Mouse (Mus musculus) lung, postnatal 0 days (tissue): Measurements from ENCODE around the gene Gm45234. TPM values are rescaled to one million over a fixed set of nuclear protein-coding genes. Genes with fewer than 3 reads are reported as not detected.

ENCODE experiments used
- ATAC-seq: fragments of 200-750 bp; cut with Nextera tagmentation; 2 replicates; pipeline ENCODE4 v1.8.0; 2017; ENCODE audit warnings: moderate library complexity
- DNase-seq: peaks from one replicate; pipeline ENCODE4 v3.0.0-alpha.2; 2016; ENCODE audit warnings: low spot score
- H3K27ac ChIP-seq: fragments of 300-500 bp; sonication (generic); 2 replicates; pipeline ENCODE4 v1.5.1; 2014; ENCODE audit warnings: antibody characterized with exemption, mild to moderate bottlenecking, low read length, mixed read lengths
- H3K27me3 ChIP-seq: fragments of 300-500 bp; sonication (generic); replicated peaks from 2 replicates; pipeline ENCODE4 v1.6.1; 2014; ENCODE audit warnings: low read length, mixed read lengths; ENCODE audit not compliant: insufficient read depth
- H3K36me3 ChIP-seq: fragments of 300-500 bp; sonication (generic); 2 replicates; pipeline ENCODE4 v1.6.1; 2014; ENCODE audit warnings: low read length, mixed read lengths; ENCODE audit not compliant: insufficient read depth
- H3K4me1 ChIP-seq: fragments of 300-500 bp; sonication (generic); 2 replicates; pipeline ENCODE4 v1.6.1; 2014; ENCODE audit warnings: antibody characterized with exemption, low read depth, low read length, mixed read lengths; ENCODE audit not compliant: insufficient read depth
- H3K4me2 ChIP-seq: fragments of 300-500 bp; sonication (generic); replicated peaks from 2 replicates; pipeline ENCODE4 v1.6.1; 2014; ENCODE audit warnings: low read depth, mild to moderate bottlenecking, low read length, moderate library complexity, mixed read lengths
- H3K4me3 ChIP-seq: fragments of 300-500 bp; sonication (generic); 2 replicates; pipeline ENCODE4 v1.5.1; 2014; ENCODE audit warnings: low read depth, low read length
- H3K9ac ChIP-seq: fragments of 300-500 bp; sonication (generic); replicated peaks from 2 replicates; pipeline ENCODE4 v1.6.1; 2014; ENCODE audit warnings: low read depth, mild to moderate bottlenecking
- H3K9me3 ChIP-seq: fragments of 300-500 bp; sonication (generic); 2 replicates; pipeline ENCODE4 v1.6.1; 2016; ENCODE audit warnings: low read length, mixed read lengths
- CTCF ChIP-seq: IDR thresholded peaks from 2 replicates; pipeline ENCODE4 v1.5.1; 2016; ENCODE audit warnings: antibody characterized with exemption, mild to moderate bottlenecking
- EP300 ChIP-seq: IDR thresholded peaks from 2 replicates; pipeline ENCODE4 v1.6.1; 2016; ENCODE audit warnings: antibody characterized with exemption, mild to moderate bottlenecking, control low read depth
- WGBS: fragments of 180-500 bp; shearing (Covaris S2); extraction: QIAGEN DNeasy Blood & Tissue Kit; methylation state at CpG from one replicate; pipeline ENCODE4 v1.1.7; 2014; 5-methylcytosine and 5-hydroxymethylcytosine counted together
- polyA plus RNA-seq: library from polyadenylated mRNA; unstranded; fragments of >200 nt; fragmentation: Nextera tagmentation; extraction: Ambion mirVana; gene quantifications from 2 replicates; pipeline ENCODE4 v1.2.1, GENCODE M21; 2015

Gene Gm45234
- polyA plus RNA-seq, 1 experiment from 2014 or later = not detected

GRCm38 (mm10) chr6:124746654-124747632 lies 8.9 kb downstream of the Gm45234 start:
- H3K27ac ChIP-seq = no peak overlapping the region
- TF ChIP-seq CTCF (no peak), EP300 (no peak)
- H3K27me3 ChIP-seq = no peaks in the 10 kb centered on the region
- H3K4me2 ChIP-seq = no peak overlapping the region
- ATAC-seq (no peak), DNase-seq (no peak)
- 83% methylated on average over 7 of the region's 7 CpGs for WGBS
- no peaks in the 10 kb centered on the region for H3K9me3 ChIP-seq
- H3K4me3 ChIP-seq = no peak overlapping the region
- H3K9ac ChIP-seq = no peak overlapping the region
- no peaks in the 10 kb centered on the region for H3K4me1 ChIP-seq
- H3K36me3 ChIP-seq = peaks cover 12% of the 10 kb centered on the region; the same call in 1 of the 2 replicates

GRCm38 (mm10) chr6:124746296-124746605 lies 9.6 kb downstream of the Gm45234 start:
- DNase-seq (no peak), ATAC-seq (no peak)
- H3K27me3 ChIP-seq = no peaks in the 10 kb centered on the region
- H3K9ac ChIP-seq = peak overlapping the region; percentile 68
- H3K27ac ChIP-seq = peak overlapping the region; percentile 92
- 23% methylated on average over 8 of the region's 8 CpGs for WGBS
- H3K4me1 ChIP-seq = no peaks in the 10 kb centered on the region
- no peak for TF ChIP-seq CTCF
- TF ChIP-seq EP300 = no peak
- H3K4me3 ChIP-seq = peak overlapping the region; percentile 53
- peak overlapping the region; percentile 99 for H3K4me2 ChIP-seq
- H3K36me3 ChIP-seq = peaks cover 12% of the 10 kb centered on the region; the same call in 1 of the 2 replicates
- no peaks in the 10 kb centered on the region for H3K9me3 ChIP-seq

- Histone ChIP-seq H3K4me1 (no peaks in the 10 kb centered on the region), H3K4me3 (peak overlapping the region; percentile 53), H3K4me2 (peak overlapping the region; percentile 99), H3K36me3 (peaks cover 12% of the 10 kb centered on the region; the same call in 1 of the 2 replicates), H3K9me3 (no peaks in the 10 kb centered on the region), H3K27me3 (no peaks in the 10 kb centered on the region), H3K27ac (peak overlapping the region; percentile 92), H3K9ac (peak overlapping the region; percentile 68)
- no peak for TF ChIP-seq EP300
- TF ChIP-seq CTCF = peak; percentile 94
- 3% methylated on average over 82 of the region's 85 CpGs for WGBS
- DNase-seq (peak; percentile 97), ATAC-seq (peak; percentile 85)
Observed at GRCm38 (mm10) chr6:124745490-124746295, 10.1 kb downstream of the Gm45234 start.

- H3K4me3 ChIP-seq = peak overlapping the region; percentile 53; the same call in 1 of the 2 replicates
- ATAC-seq = no peak
- H3K4me1 ChIP-seq = no peaks in the 10 kb centered on the region; the same call in 1 of the 2 replicates
- TF ChIP-seq CTCF (no peak), EP300 (no peak)
- DNase-seq = no peak
- H3K4me2 ChIP-seq = peak overlapping the region; percentile 99
- no peaks in the 10 kb centered on the region for H3K9me3 ChIP-seq
- WGBS = 74% methylated on average over 26 of the region's 26 CpGs
- H3K27ac ChIP-seq = no peak overlapping the region
- H3K27me3 ChIP-seq = no peaks in the 10 kb centered on the region
- peak overlapping the region; percentile 68; the same call in 1 of the 2 replicates for H3K9ac ChIP-seq
- peaks cover 12% of the 10 kb centered on the region; the same call in 1 of the 2 replicates for H3K36me3 ChIP-seq
Observed at GRCm38 (mm10) chr6:124744755-124745321, 11.0 kb downstream of the Gm45234 start.

- ATAC-seq (no peak), DNase-seq (no peak)
- Histone ChIP-seq H3K4me1 (no peaks in the 10 kb centered on the region; the same call in 1 of the 2 replicates), H3K9ac (no peak overlapping the region), H3K27me3 (no peaks in the 10 kb centered on the region), H3K4me2 (no peak overlapping the region), H3K4me3 (no peak overlapping the region), H3K27ac (no peak overlapping the region), H3K9me3 (no peaks in the 10 kb centered on the region), H3K36me3 (peaks cover 9% of the 10 kb centered on the region; the same call in 1 of the 2 replicates)
- no peak for TF ChIP-seq CTCF
- TF ChIP-seq EP300 = no peak
- 81% methylated on average over 8 of the region's 8 CpGs for WGBS
Observed at GRCm38 (mm10) chr6:124743647-124744046, 12.2 kb downstream of the Gm45234 start.
